Comparison of ENCODE assay signal across 9 mouse cellular contexts in genomic region chr3:38143147-38143883, GRCm38 (mm10).
DNase-seq lines count a peak whose midpoint lies in the region; ATAC-seq lines count a peak whose summit lies in the region.
"Had no signal": no experiment of that assay in that cellular context is flagged by ENCODE, and none has a peak within 500 bp of the region (broad histone marks: within the 10 kb centered on the region; RNA-seq: fewer than 3 reads in every experiment).

No protein-coding gene starts in this region.

- H3K4me1 ChIP-seq in neural tube, embryonic 11.5 days (ENCODE audit: control insufficient read depth, insufficient read depth, low read length): no peaks in the 10 kb centered on the region
- peaks cover 7% of the 10 kb centered on the region; the same call in 1 of the 2 replicates for H3K4me1 ChIP-seq in embryonic facial prominence, embryonic 14.5 days (ENCODE audit: control insufficient read depth, insufficient read depth, low read length)
- H3K4me1 ChIP-seq in heart, embryonic 11.5 days (ENCODE audit: control insufficient read depth, insufficient read depth, low read length): 0 out of 2 replicates have a peak, but pooled peaks cover 4% of the 10 kb centered on the region
- H3K4me1 ChIP-seq in midbrain, embryonic 12.5 days: peaks cover 5% of the 10 kb centered on the region; the same call in 1 of the 2 replicates

- H3K4me3 ChIP-seq in neural tube, embryonic 11.5 days (ENCODE audit: low read depth, low read length): no peak overlapping the region
- no peak overlapping the region for H3K4me3 ChIP-seq in embryonic facial prominence, embryonic 14.5 days (ENCODE audit: low read depth, low read length)
- H3K4me3 ChIP-seq in heart, embryonic 11.5 days (ENCODE audit: low read depth, low read length): no peak overlapping the region
- H3K4me3 ChIP-seq in midbrain, embryonic 12.5 days: no peak overlapping the region

- no peaks in the 10 kb centered on the region for H3K9me3 ChIP-seq in neural tube, embryonic 11.5 days (ENCODE audit: control insufficient read depth, low read length)
- H3K9me3 ChIP-seq in embryonic facial prominence, embryonic 14.5 days (ENCODE audit: control insufficient read depth, low read length): no peaks in the 10 kb centered on the region
- H3K9me3 ChIP-seq in heart, embryonic 11.5 days (replicated peaks; ENCODE audit: control insufficient read depth, low read length): no peaks in the 10 kb centered on the region
- no peaks in the 10 kb centered on the region for H3K9me3 ChIP-seq in midbrain, embryonic 12.5 days

- intact Hi-C loops in left cerebral cortex, postnatal 36 days (cut with DNase I): no loop called here

- H3K9ac ChIP-seq in neural tube, embryonic 11.5 days (ENCODE audit: low read length): no peak overlapping the region
- H3K9ac ChIP-seq in embryonic facial prominence, embryonic 14.5 days (ENCODE audit: low read depth, low read length): no peak overlapping the region
- H3K9ac ChIP-seq in heart, embryonic 11.5 days (ENCODE audit: low read depth, low read length): no peak overlapping the region
- no peak overlapping the region for H3K9ac ChIP-seq in midbrain, embryonic 12.5 days (replicated peaks)

- no peak overlapping the region for H3K27ac ChIP-seq in neural tube, embryonic 11.5 days (ENCODE audit: low read depth, low read length)
- H3K27ac ChIP-seq in embryonic facial prominence, embryonic 14.5 days (replicated peaks; ENCODE audit: low read depth, low read length): no peak overlapping the region
- no peak overlapping the region for H3K27ac ChIP-seq in heart, embryonic 11.5 days (ENCODE audit: low read depth, low read length)
- H3K27ac ChIP-seq in midbrain, embryonic 12.5 days (replicated peaks): 0 out of 2 replicates have a peak overlapping the region, but pooled peaks have one; percentile 15

- no peaks in the 10 kb centered on the region for H3K36me3 ChIP-seq in neural tube, embryonic 11.5 days (ENCODE audit: control insufficient read depth, insufficient read depth, low read length)
- no peaks in the 10 kb centered on the region for H3K36me3 ChIP-seq in embryonic facial prominence, embryonic 14.5 days (ENCODE audit: control insufficient read depth, insufficient read depth, low read length)
- H3K36me3 ChIP-seq in heart, embryonic 11.5 days (ENCODE audit: control insufficient read depth, insufficient read depth, low read length): no peaks in the 10 kb centered on the region
- H3K36me3 ChIP-seq in midbrain, embryonic 12.5 days: no peaks in the 10 kb centered on the region

- 70% methylated on average over 11 of the region's 11 CpGs for WGBS in neural tube, embryonic 11.5 days
- WGBS in embryonic facial prominence, embryonic 14.5 days: 59% methylated on average over 11 of the region's 11 CpGs
- 65% methylated on average over 11 of the region's 11 CpGs for WGBS in heart, embryonic 11.5 days (ENCODE audit: insufficient replicate concordance)
- WGBS in midbrain, embryonic 12.5 days: 42% methylated on average over 11 of the region's 11 CpGs

- H3K4me2 ChIP-seq in neural tube, embryonic 11.5 days (ENCODE audit: low read depth): no peak overlapping the region
- H3K4me2 ChIP-seq in embryonic facial prominence, embryonic 14.5 days (ENCODE audit: low read depth, low read length): no peak overlapping the region
- H3K4me2 ChIP-seq in heart, embryonic 11.5 days: no peak overlapping the region
- no peak overlapping the region for H3K4me2 ChIP-seq in midbrain, embryonic 12.5 days (replicated peaks)

- H3K27me3 ChIP-seq in neural tube, embryonic 11.5 days (ENCODE audit: control insufficient read depth, insufficient read depth, low read length): no peaks in the 10 kb centered on the region
- H3K27me3 ChIP-seq in embryonic facial prominence, embryonic 14.5 days (replicated peaks; ENCODE audit: control insufficient read depth, insufficient read depth, low read length): no peaks in the 10 kb centered on the region
- H3K27me3 ChIP-seq in heart, embryonic 11.5 days (ENCODE audit: control insufficient read depth, insufficient read depth, low read length): no peaks in the 10 kb centered on the region
- H3K27me3 ChIP-seq in midbrain, embryonic 12.5 days: no peaks in the 10 kb centered on the region
- H3K27me3 ChIP-seq: CH12.LX had no signal

- ATAC-seq in neural tube, embryonic 11.5 days (ENCODE audit: insufficient read depth, low FRiP score, low TSS enrichment): peak; percentile 67
- ATAC-seq in embryonic facial prominence, embryonic 14.5 days (ENCODE audit: low read depth): peak; percentile 74
- peak; percentile 49; the same call in 1 of the 2 replicates for ATAC-seq in heart, embryonic 11.5 days (replicated peaks; ENCODE audit: insufficient number of reproducible peaks, low FRiP score, low TSS enrichment)
- ATAC-seq in midbrain, embryonic 12.5 days (ENCODE audit: low FRiP score, low read depth): peak; percentile 78

- peak; percentile 35 for DNase-seq in neural tube, embryonic 11.5 days (ENCODE audit: low spot score)
- no peak for DNase-seq in neural tube, embryonic 10.5 days (ENCODE audit: extremely low spot score, low spot score)
- DNase-seq in embryonic facial prominence, embryonic 14.5 days (ENCODE audit: low spot score): peak; percentile 89
- DNase-seq in kidney, adult 8-10 months: peak; percentile 60 to 64
- DNase-seq in left cerebral cortex, postnatal 36 days (ENCODE audit: low spot score in 2 of 2): peak; percentile 27 to 35
- DNase-seq in testis, postnatal 10 days (ENCODE audit: low spot score): peak; percentile 73
